Comparison of ENCODE assay signal across 16 mouse cellular contexts in genomic region chr5:113990593-113990992, GRCm38 (mm10). TPM values are rescaled to one million over a fixed set of nuclear protein-coding genes. Genes with fewer than 3 reads are reported as not detected.
DNase-seq lines count a peak whose midpoint lies in the region; ATAC-seq and TF ChIP-seq lines count a peak whose summit lies in the region.
"Had no signal": no experiment of that assay in that cellular context is flagged by ENCODE, and none has a peak within 500 bp of the region (broad histone marks: within the 10 kb centered on the region; RNA-seq: fewer than 3 reads in every experiment).

No protein-coding gene starts in this region.

- TF ChIP-seq POLR2A in heart, adult 2 months (IDR thresholded peaks at IDR 0.05; ENCODE audit: insufficient read depth, low read depth, low read length): no peak
- TF ChIP-seq POLR2A in lung, adult 2 months (IDR thresholded peaks at IDR 0.05; ENCODE audit: borderline replicate concordance, extremely low read depth, low read depth, low read length): no peak
- TF ChIP-seq POLR2A in embryonic fibroblast, embryonic 13.5 days (IDR thresholded peaks at IDR 0.05; ENCODE audit: low read depth, low read length): no peak

- peaks cover 31% of the 10 kb centered on the region for H3K4me1 ChIP-seq in heart, adult 2 months (ENCODE audit: control insufficient read depth, insufficient read depth, low read length)
- peaks cover 35% of the 10 kb centered on the region for H3K4me1 ChIP-seq in lung, adult 2 months (ENCODE audit: control insufficient read depth, insufficient read depth, low read length)
- H3K4me1 ChIP-seq in embryonic fibroblast, embryonic 13.5 days (ENCODE audit: control insufficient read depth, insufficient read depth, low read length): peaks cover 25% of the 10 kb centered on the region
- H3K4me1 ChIP-seq in liver, embryonic 16.5 days (ENCODE audit: control insufficient read depth, low read depth, low read length): peaks cover 70% of the 10 kb centered on the region

- H3K4me2 ChIP-seq in liver, embryonic 16.5 days (ENCODE audit: low read depth, low read length): peak overlapping the region; percentile 73

- no peaks in the 10 kb centered on the region for H3K27me3 ChIP-seq in heart, adult 2 months (ENCODE audit: control insufficient read depth, insufficient read depth, low read length)
- H3K27me3 ChIP-seq in liver, embryonic 16.5 days (ENCODE audit: control insufficient read depth, insufficient read depth, low read depth, low read length): no peaks in the 10 kb centered on the region

- H3K27ac ChIP-seq in heart, adult 2 months: no peak overlapping the region
- peak overlapping the region; percentile 49; the same call in 1 of the 2 replicates for H3K27ac ChIP-seq in embryonic fibroblast, embryonic 13.5 days (ENCODE audit: insufficient read depth, low read length)
- peak overlapping the region; percentile 80 for H3K27ac ChIP-seq in liver, embryonic 16.5 days (ENCODE audit: low read length)
- H3K27ac ChIP-seq: macrophage had no signal

- TF ChIP-seq CTCF in heart, adult 2 months (IDR thresholded peaks at IDR 0.05): peak; percentile 33
- TF ChIP-seq CTCF in lung, adult 2 months (IDR thresholded peaks at IDR 0.05; ENCODE audit: insufficient read depth, low read length): no peak
- TF ChIP-seq CTCF in embryonic fibroblast, embryonic 13.5 days (IDR thresholded peaks at IDR 0.05; ENCODE audit: borderline replicate concordance, insufficient read depth, low read length): no peak

- intact Hi-C loops in heart, adult 2 months (cut with DNase I): loop anchor here (5.0 kb wide), 2 partner anchors 62 to 218 kb away; partner anchors contain the start of genes Iscu and Sart3
- intact Hi-C loops in heart, postnatal 25 days (cut with DNase I): loop anchor here (2.0 kb wide), 1 partner anchor 16 kb away; no protein-coding TSS in a partner anchor
- intact Hi-C loops in left cerebral cortex, postnatal 36 days (cut with DNase I): no loop called here

- H3K4me3 ChIP-seq in heart, adult 2 months: no peak overlapping the region
- no peak overlapping the region for H3K4me3 ChIP-seq in lung, adult 2 months (replicated peaks; ENCODE audit: extremely low read depth, low read depth, low read length)
- no peak overlapping the region for H3K4me3 ChIP-seq in embryonic fibroblast, embryonic 13.5 days (ENCODE audit: insufficient read depth, low read length)
- no peak overlapping the region; the same call in 1 of the 2 replicates for H3K4me3 ChIP-seq in liver, embryonic 16.5 days (ENCODE audit: low read depth, low read length)

- H3K9ac ChIP-seq in heart, adult 2 months (ENCODE audit: low read depth, low read length): no peak overlapping the region
- H3K9ac ChIP-seq in liver, embryonic 16.5 days (ENCODE audit: low read depth, low read length): peak overlapping the region; percentile 57

- peaks cover 6% of the 10 kb centered on the region for H3K36me3 ChIP-seq in heart, adult 2 months (ENCODE audit: control insufficient read depth, insufficient read depth, low read length)
- no peaks in the 10 kb centered on the region for H3K36me3 ChIP-seq in liver, embryonic 16.5 days (ENCODE audit: control insufficient read depth, insufficient read depth)

- 90% methylated on average over 5 of the region's 5 CpGs for WGBS in heart, adult 2 months
- WGBS in lung, adult 2 months: 80% methylated on average over 5 of the region's 5 CpGs
- WGBS in liver, embryonic 16.5 days (ENCODE audit: insufficient replicate concordance): 84% methylated on average over 5 of the region's 5 CpGs

- no peak for ATAC-seq in liver, embryonic 16.5 days (ENCODE audit: low read depth)
- no peak for ATAC-seq in megakaryocyte progenitor cell, adult 5-6 weeks (replicated peaks; ENCODE audit: poor library complexity)
- ATAC-seq: inflammation-experienced regulatory T-cells, adult 6 months had no signal

- peaks cover 1% of the 10 kb centered on the region; the same call in 1 of the 2 replicates for H3K79me2 ChIP-seq in heart, adult 2 months (replicated peaks; ENCODE audit: control insufficient read depth, insufficient read depth, low read length)

- no peaks in the 10 kb centered on the region for H3K9me3 ChIP-seq in liver, embryonic 16.5 days (replicated peaks; ENCODE audit: control insufficient read depth, low read length)

- no peak for DNase-seq in heart, adult 2 months
- no peak for DNase-seq in heart, postnatal 25 days (ENCODE audit: low spot score)
- peak; percentile 48 for DNase-seq in lung, postnatal 10 days
- DNase-seq in lung, adult 2 months: no peak
- DNase-seq in left cerebral cortex, postnatal 36 days (ENCODE audit: low spot score in 2 of 2): no peak
- DNase-seq: adrenal gland, postnatal 25 days; left cerebral cortex, postnatal 4 days; thymus, postnatal 25 days had no signal

- TF ChIP-seq EP300 in heart, adult 2 months (IDR thresholded peaks at IDR 0.05; ENCODE audit: insufficient read depth, low read depth, low read length): no peak

RNA-seq across cellular contexts. Expression of gene Ssh1, which starts 3.1 kb away (rescaled TPM):
- 10 to 100 TPM; 13.4 to 15.2 TPM for total RNA-seq in heart, adult 2 months (2021)
- 7.4 and 9.8 TPM in 2 replicates for polyA plus RNA-seq in heart, adult 2 months (2012; rRNA removed)
- 10 to 100 TPM; 13.4 to 16.9 TPM for total RNA-seq in heart, postnatal 25 days (2021)
- 22.1 and 27.3 TPM in 2 replicates for polyA plus RNA-seq in lung, adult 2 months (2012; rRNA removed)
- polyA plus RNA-seq in embryonic fibroblast, embryonic 13.5 days (2011; ENCODE audit: insufficient read length, low read depth, missing spikeins): 21.0 and 22.9 TPM in 2 replicates
- 6.1 and 6.8 TPM in 2 replicates for polyA plus RNA-seq in liver, embryonic 16.5 days (2015; fragmentation: Nextera tagmentation; extraction: Ambion mirVana)
- 4.5 and 5.0 TPM in 2 replicates for total RNA-seq in megakaryocyte progenitor cell, adult 5-6 weeks (2015)
- total RNA-seq in megakaryocyte progenitor cell, adult 5-6 weeks (2017): 3.3 and 4.2 TPM in 2 replicates
- 10 to 100 TPM; 21.0 to 29.1 TPM for total RNA-seq in left cerebral cortex, postnatal 36 days (2021)

RNA-seq across cellular contexts. Expression of gene Dao, which starts 12.9 kb away (rescaled TPM):
- total RNA-seq in heart, adult 2 months (2021): not detected
- polyA plus RNA-seq in heart, adult 2 months (2012; rRNA removed): not detected in 2 replicates
- total RNA-seq in heart, postnatal 25 days (2021): not detected
- polyA plus RNA-seq in lung, adult 2 months (2012; rRNA removed): 0.05 and 0.17 TPM in 2 replicates
- not detected in 2 replicates for polyA plus RNA-seq in embryonic fibroblast, embryonic 13.5 days (2011; ENCODE audit: insufficient read length, low read depth, missing spikeins)
- 0.21 TPM in 1 of 2 replicates, not detected in the other for polyA plus RNA-seq in liver, embryonic 16.5 days (2015; fragmentation: Nextera tagmentation; extraction: Ambion mirVana)
- total RNA-seq in megakaryocyte progenitor cell, adult 5-6 weeks (2015): not detected in 2 replicates
- not detected in 2 replicates for total RNA-seq in megakaryocyte progenitor cell, adult 5-6 weeks (2017)
- total RNA-seq in left cerebral cortex, postnatal 36 days (2021): not detected
- total RNA-seq: adrenal gland, postnatal 25 days; left cerebral cortex, postnatal 4 days had no signal
- polyA plus RNA-seq: cortical plate, adult 2 months; heart, embryonic 14.5 days; inflammation-experienced regulatory T-cells, adult 6 months; macrophage; neural tube, embryonic 11.5 days had no signal
